Mouse (Mus musculus) neural tube, embryonic 10.5 days (tissue): ENCODE data around the gene Cdh10.

Experiments used
- DNase-seq: peaks from one replicate; pipeline ENCODE4 v3.0.0-alpha.2; 2017; ENCODE audit warnings: low spot score; ENCODE audit errors: extremely low spot score

Gene Cdh10

DNA sequence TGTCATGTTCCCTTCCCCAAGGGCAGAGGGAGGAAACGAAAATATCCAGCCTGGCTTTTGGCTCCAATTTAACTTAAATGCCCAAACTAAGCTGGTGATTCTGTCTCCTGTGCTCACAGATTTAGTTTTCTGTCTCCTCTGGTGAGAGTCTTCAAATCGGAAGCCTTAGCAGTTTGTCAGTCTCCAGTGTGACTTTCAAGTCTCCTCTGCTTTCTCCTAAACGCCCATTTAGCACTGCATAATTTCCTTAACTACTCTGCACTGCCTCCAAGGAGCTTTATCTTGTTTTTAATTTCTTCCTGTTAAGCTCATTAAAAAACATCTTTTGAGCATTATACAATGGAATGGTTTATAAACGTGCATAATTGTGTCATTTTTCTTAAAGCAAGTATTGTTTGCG, 156.3 kb downstream of the Cdh10 start:
- DNase-seq, result no peak

DNA sequence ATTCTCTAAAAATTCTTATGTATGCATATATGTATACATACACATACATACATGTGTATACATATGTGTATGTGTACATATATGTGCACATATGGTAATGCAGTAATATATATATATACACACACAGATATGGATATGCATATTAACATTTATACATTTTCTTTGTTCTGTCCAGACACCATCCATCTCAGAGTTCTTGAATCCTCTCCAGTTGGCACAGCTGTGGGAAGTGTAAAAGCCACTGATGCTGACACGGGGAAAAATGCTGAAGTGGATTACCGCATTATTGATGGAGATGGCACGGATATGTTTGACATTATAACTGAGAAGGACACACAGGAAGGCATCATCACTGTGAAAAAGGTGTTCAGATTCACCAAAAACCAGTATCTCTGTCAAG, 166.1 kb downstream of the Cdh10 start:
- no peak for DNase-seq

DNA sequence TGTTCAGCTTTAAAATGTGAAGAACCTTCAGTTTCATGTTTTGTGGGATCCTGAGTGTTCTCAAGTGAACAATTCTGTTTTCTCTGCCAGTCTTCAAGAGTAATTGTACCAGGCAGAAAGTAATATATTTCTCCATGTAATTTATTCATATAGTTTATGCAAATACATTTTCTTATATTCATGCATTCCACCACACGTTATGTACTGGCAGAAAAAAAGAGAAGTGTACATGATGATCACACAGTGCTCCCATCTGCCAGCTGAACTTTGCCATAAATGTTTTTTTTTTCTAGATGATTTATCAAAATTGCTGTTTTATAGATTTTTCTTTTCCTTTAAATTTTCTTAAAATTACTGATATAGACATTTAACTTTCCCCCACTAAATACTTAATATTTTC, 168.9 kb downstream of the Cdh10 start:
- no peak for DNase-seq

DNA sequence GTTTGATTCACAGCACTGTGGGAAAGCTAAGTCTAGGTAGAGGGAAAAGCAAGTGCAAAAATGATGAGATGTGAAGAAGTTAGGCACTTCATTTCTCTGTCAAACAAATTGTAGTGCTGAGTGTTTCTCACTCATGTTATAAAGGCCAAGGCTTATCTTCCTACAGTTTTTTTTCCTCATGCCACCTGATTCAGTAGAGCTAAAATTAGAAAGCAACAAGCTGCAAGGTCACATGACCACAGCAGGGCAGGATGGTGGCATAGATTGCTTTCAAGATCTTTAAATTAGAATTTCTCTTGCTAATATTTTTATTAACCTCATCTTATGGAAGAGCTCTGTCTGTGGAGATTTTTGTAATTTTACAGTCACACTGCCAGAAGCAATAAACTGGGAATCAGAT, 174.8 kb downstream of the Cdh10 start:
- DNase-seq, result no peak

DNA sequence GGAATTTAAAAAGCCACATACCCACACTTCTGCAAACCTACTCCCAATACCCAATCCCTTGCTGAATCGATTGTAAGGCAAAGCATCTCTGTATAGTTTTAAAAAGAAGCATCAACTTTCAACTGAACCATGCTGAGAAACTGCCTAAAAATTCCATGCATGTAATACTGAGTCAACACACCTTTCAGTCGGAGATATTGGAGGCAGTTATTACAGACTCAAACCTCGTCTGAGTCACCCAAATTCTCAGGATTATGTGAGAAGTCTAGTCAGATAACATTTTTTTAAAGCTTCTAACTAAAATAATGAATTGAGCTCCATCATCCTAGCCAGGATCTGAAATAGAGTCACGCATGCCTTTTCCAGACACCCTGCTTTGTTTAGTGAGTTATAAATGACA, 175.5 kb downstream of the Cdh10 start:
- no peak for DNase-seq

DNA sequence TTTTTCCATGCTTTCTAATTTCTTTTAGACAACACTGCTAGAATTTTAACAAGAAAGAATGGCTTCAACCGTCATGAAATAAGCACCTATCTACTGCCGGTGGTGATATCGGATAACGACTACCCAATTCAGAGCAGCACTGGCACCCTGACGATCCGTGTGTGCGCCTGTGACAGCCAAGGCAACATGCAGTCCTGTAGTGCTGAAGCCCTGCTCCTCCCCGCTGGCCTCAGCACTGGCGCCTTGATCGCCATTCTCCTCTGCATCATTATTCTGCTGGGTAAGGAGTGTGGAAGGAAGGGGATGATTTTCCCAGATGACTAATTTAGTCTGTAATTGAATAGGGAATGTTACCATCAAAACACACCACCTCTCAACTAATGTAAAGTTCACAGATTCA, 192.1 kb downstream of the Cdh10 start:
- DNase-seq, result no peak

DNA sequence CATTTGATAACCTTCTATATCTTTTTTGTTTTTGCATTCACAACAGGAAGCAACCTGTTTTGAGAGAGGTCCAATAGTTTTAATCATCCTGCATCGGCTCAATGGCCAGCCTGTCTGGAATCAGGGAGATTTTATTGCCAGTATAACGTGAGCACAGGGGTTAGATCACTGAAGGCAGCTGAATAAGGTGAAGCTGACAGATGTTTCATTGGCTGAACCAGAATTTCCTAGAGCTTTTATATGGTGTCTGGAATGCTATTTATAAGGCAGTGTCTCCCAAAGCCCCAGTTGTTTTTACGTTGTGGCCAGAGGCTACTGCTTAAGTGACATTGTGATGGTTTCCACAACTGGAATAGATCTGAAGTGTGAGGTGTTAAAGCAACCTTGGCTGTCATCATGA, 214.2 kb downstream of the Cdh10 start:
- no peak for DNase-seq

DNA sequence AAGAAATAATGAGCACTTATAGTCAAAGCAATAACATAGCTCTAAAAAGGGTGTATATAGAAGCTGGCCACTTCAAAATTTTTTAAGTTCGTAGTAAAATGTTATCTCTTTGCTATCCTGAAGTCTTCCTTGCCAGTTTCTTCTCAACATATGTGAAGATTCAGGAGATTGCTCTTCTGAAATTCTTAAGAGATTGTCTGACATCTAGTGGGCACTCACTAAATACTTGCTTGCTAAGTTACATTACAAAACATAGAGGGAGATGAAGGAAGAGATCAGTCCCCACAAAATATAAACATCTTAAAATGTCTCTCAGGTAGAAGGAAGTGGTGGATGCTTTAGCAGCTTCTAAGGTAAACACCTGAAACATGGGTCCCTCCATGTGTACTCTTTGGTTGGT, 221.3 kb downstream of the Cdh10 start:
- DNase-seq, result no peak
